Mouse (Mus musculus) small intestine, adult 2 months (tissue): ENCODE measurements around the gene Mcoln1.

Experiments
- CTCF ChIP-seq: fragments of 200-500 bp; IDR thresholded peaks from 2 replicates; pipeline ENCODE4 v1.5.1; 2012; ENCODE audit warnings: low read depth, mild to moderate bottlenecking, control low read depth, inconsistent platforms, low read length, moderate library complexity, mixed read lengths; ENCODE audit not compliant: insufficient replicate concordance, insufficient read length; ENCODE audit errors: extremely low read depth
- POLR2A ChIP-seq: fragments of 200-500 bp; IDR thresholded peaks from 2 replicates; pipeline ENCODE4 v1.6.1; 2012; ENCODE audit warnings: low read depth, mild to moderate bottlenecking, control low read depth, inconsistent platforms, low read length, moderate library complexity

GRCm38 (mm10) chr8:3517117-3517495, 16.8 kb downstream of the Mcoln1 start:
- no peak for TF ChIP-seq CTCF
- TF ChIP-seq POLR2A = no peak
